Mouse (Mus musculus) left cerebral cortex, adult 2 months (tissue): ENCODE measurements around the gene Kcnb1. TPM values are rescaled to one million over a fixed set of nuclear protein-coding genes. Genes with fewer than 3 reads are reported as not detected.

Experiments
- DNase-seq, 2 experiments: peaks; one replicate each; pipeline ENCODE4 v3.0.0; 2021 to 2022; ENCODE audit warnings: low spot score in 2 of 2, mixed read lengths in 1 of 2; ENCODE audit errors: extremely low spot score in 1 of 2
- H3K27ac ChIP-seq: fragments of 200-600 bp; 2 replicates; pipeline ENCODE4 v1.8.1; 2022
- H3K4me3 ChIP-seq: fragments of 200-600 bp; 2 replicates; pipeline ENCODE4 v1.8.1; 2022
- CTCF ChIP-seq: fragments of 200-600 bp; IDR thresholded peaks from 2 replicates; pipeline ENCODE4 v1.8.1; 2022; ENCODE audit warnings: antibody characterized with exemption, mild to moderate bottlenecking, moderate library complexity
- intact Hi-C: fragments of 180-260 bp; cut with DNase I; formaldehyde crosslinking; loops from one replicate; pipeline ENCODE4 v1.15.1; 2025
- total RNA-seq, 2 experiments: library from RNA; stranded (reverse); gene quantifications; 2 replicates each; pipeline ENCODE4 v1.2.3; 2021

Gene Kcnb1
- total RNA-seq, 2 experiments from 2014 or later, result 230 to 237 TPM

- intact Hi-C loops, result loop anchor here (1.0 to 5.0 kb wide), 6 partner anchors 35 to 350 kb away; partner anchors contain the start of genes Kcnb1 and Slc9a8
- peak; percentile 93 to 97 for DNase-seq
- peak; percentile 100 for TF ChIP-seq CTCF
- peak overlapping the region; percentile 91 for H3K27ac ChIP-seq
- H3K4me3 ChIP-seq, result peak overlapping the region; percentile 53
Measured at GRCm38 (mm10) chr2:167071641-167072601, 118.0 kb downstream of the Kcnb1 start.

- H3K4me3 ChIP-seq, result peak overlapping the region; percentile 53
- DNase-seq, result no peak
- peak overlapping the region; percentile 91 for H3K27ac ChIP-seq
- intact Hi-C loops, result loop anchor here (5.0 kb wide), 2 partner anchors 36 to 351 kb away; partner anchors contain the start of gene Slc9a8
- TF ChIP-seq CTCF, result no peak
Measured at GRCm38 (mm10) chr2:167071266-167071640, 118.7 kb downstream of the Kcnb1 start.

- DNase-seq, result no peak
- no peak for TF ChIP-seq CTCF
- intact Hi-C loops, result loop anchor here (5.0 kb wide), 2 partner anchors 37 to 352 kb away; partner anchors contain the start of gene Slc9a8
- H3K4me3 ChIP-seq, result no peak overlapping the region
- H3K27ac ChIP-seq, result no peak overlapping the region
Measured at GRCm38 (mm10) chr2:167070341-167070740, 119.6 kb downstream of the Kcnb1 start.

GRCm38 (mm10) chr2:167067575-167067974 is 122.4 kb downstream of the Kcnb1 start:
- intact Hi-C loops, result no loop called here
- TF ChIP-seq CTCF, result no peak
- Histone ChIP-seq H3K4me3 (no peak overlapping the region), H3K27ac (no peak overlapping the region)
- DNase-seq, result no peak

DNA sequence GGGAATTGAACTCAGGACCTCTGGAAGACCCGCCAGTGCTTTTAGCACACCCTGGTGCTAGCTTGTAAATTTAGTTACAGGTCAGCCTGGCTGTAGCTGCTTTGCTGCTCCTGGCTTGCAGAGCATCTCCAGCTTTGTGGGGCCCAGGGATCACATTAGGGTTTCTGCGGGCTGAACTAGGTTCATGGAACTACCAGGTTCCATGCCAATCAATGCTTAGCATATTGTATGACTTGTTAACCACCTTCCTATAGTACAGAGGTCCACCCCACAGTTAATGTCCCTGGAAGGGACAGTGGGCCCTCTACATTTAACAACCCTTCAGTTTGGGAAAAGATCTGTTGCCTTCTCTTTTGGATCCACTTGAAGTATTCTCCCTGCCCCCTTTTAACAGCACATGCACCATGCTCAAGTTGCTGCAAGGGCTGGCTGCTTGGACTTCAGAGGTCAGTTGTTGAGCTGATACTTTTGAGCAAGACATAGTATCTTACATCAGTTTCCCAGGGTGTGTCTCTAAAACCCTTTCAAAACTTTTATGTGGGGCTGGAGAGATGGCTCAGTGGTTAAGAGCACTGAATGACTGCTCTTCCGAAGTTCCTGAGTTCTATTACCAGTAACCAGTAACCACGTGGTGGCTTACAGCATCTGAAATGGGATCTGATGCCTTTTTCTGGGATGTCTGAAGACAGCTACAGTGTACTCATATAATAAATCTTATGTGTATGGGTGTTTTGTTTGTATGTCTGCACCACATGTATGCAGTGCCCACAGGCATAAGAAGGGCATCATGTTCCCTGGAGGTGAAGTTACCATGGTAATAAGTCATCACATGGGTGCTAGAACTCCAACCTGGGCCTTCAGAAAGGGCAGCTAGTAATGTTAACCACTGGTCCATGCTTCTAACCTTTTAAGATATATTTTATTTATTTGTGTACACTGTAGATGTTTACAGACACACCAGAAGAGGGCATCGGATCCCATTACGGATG is 123.1 kb downstream of the Kcnb1 start:
- intact Hi-C loops, result no loop called here
- H3K4me3 ChIP-seq, result no peak overlapping the region

DNA sequence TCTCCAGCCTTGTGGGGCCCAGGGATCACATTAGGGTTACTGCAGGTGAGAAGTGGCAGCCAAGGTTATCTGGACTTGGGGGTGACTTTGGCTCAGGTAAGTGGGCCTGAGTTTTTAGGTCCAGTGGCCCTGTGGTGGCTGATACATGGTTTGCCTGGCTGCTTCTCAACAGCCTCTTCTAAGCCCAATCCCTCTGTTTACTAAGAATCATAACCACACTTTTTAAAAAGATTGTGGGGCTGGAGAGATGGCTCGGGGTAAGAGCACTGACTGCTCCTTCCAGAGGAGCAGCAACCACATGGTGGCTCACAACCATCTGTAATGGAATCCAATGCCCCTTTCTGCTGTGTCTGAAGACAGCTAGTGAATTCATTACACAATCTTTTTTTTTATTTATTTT is 123.9 kb downstream of the Kcnb1 start:
- DNase-seq, result no peak
- TF ChIP-seq CTCF, result no peak
- H3K27ac ChIP-seq, result no peak overlapping the region
- intact Hi-C loops, result no loop called here
- no peak overlapping the region for H3K4me3 ChIP-seq

More for the DNA sequence above, 123.1 kb downstream of the Kcnb1 start:
- no peak; the same call in 1 of the 2 replicates for TF ChIP-seq CTCF
- DNase-seq, result no peak
- no peak overlapping the region for H3K27ac ChIP-seq

DNA sequence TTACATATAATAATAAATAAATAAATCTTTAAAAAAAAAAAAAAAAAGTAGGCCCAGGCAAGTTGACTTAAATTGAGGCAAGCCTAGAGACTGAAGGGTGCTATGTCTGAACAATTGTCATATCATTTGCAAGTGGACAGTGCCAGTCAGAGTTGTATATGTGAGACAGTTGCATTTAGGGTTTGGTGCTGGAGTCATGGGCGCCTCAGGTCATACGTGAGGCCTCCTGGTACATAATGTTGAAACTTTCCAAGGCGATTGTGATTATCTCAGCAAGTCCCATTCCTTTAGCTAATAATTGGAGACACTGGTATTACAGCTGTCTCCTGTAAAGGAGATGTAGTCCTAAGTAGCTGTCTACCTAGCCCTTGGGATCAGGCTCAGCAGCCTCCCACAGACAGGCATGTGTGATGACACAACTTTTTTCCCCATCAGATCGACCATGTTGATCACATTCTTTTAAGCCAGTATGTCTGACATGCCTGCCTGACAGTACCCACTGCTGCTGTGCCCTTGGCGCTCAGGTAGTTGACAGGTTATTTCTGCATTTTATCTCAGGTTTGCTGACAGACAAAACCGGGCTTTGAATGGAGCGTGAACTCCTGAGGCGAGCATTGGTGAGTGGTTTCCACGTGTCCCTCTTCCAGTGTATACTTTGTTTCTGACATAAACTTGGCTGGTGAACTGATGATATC is 125.2 kb downstream of the Kcnb1 start:
- no peak overlapping the region for H3K27ac ChIP-seq
- TF ChIP-seq CTCF, result no peak; the same call in 1 of the 2 replicates
- intact Hi-C loops, result loop anchor here (5.0 kb wide), 2 partner anchors 123 to 428 kb away; partner anchors contain the start of genes Rnf114 and Spata2
- DNase-seq, result no peak
- H3K4me3 ChIP-seq, result peak overlapping the region; percentile 97

DNA sequence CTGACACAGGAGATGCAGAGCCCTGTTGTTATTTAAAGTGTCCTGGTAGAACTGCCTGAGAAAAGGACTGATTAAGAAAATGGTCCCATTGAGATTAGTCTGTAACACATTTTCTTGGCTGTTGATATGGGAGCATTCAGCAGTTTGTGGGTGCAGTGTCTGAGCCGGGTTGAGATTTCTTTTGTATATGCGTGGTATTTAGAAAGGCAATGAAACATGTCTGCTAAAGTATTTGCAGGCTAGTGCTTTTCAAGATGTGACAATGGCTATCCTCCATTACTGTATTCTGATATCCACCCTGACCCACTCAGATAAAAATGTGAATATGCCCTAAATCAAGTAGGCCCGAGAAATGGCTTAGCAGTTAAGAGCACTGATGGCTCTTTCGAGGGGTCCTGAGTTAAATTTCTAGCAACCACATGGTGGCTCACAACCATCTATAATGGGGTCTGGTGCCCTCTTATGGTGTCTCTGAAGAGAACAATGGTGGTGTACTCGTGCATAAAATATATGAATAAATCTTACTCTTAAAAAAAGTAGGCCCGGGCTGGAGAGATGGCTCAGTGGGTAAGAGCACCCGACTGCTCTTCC is 126.0 kb downstream of the Kcnb1 start:
- Histone ChIP-seq H3K4me3 (peak overlapping the region; percentile 97), H3K27ac (peak overlapping the region; percentile 96)
- intact Hi-C loops, result loop anchor here (5.0 kb wide), 2 partner anchors 123 to 428 kb away; partner anchors contain the start of genes Rnf114 and Spata2
- no peak for DNase-seq
- peak; percentile 8 for TF ChIP-seq CTCF

GRCm38 (mm10) chr2:167062965-167063880 is 126.7 kb downstream of the Kcnb1 start, which contains the start of gene Znfx1:
Gene Znfx1, minus strand, starts transcription at chr2:167063015.
- peak; percentile 96 to 97 for DNase-seq
- peak within 1 kb of the TSS; percentile 96 for H3K27ac ChIP-seq
- TF ChIP-seq CTCF, result peak; percentile 33
- peak within 1 kb of the TSS; percentile 97 for H3K4me3 ChIP-seq
- intact Hi-C loops, result loop anchor here (5.0 kb wide), 2 partner anchors 124 to 429 kb away; partner anchors contain the start of genes Rnf114 and Spata2
